Mouse (Mus musculus) adrenal gland, postnatal 36 days (tissue): ENCODE measurements around the gene 4930507D05Rik. TPM values are rescaled to one million over a fixed set of nuclear protein-coding genes. Genes with fewer than 3 reads are reported as not detected.
"Not testable (repeated sequence)": the region's sequence is repeated elsewhere in the genome, so short reads cannot be mapped to it uniquely, and the experiment has no call there.

Source experiments
- DNase-seq, 2 experiments: peaks; one replicate each; pipeline ENCODE4 v3.0.0; 2021; ENCODE audit warnings: mixed read lengths in 1 of 2
- long read RNA-seq, 2 experiments: library from polyadenylated mRNA; stranded (forward); transcript quantifications; one replicate each; pipeline ENCODE4 v2.0.0; 2021; ENCODE audit warnings: borderline sequencing depth in 2 of 2
- total RNA-seq, 2 experiments: library from RNA; stranded (reverse); gene quantifications; 2 replicates each; pipeline ENCODE4 v1.2.3; 2021

4930507D05Rik gene
- total RNA-seq, result under 1 TPM; 0.43 to 0.53 TPM
- long read RNA-seq, experiment 1, result 0 reads
- long read RNA-seq, experiment 2, result 0 reads

GRCm38 (mm10) chr10:62449364-62450279 is at the start of gene 4930507D05Rik, which contains the start of gene Supv3l1:
Gene 4930507D05Rik (plus strand): TSS chr10:62449489.
Gene Supv3l1 (minus strand): TSS chr10:62449738.
- DNase-seq, result peak; percentile 91 to 94

GRCm38 (mm10) chr10:62401641-62402111 is 47.6 kb upstream of the 4930507D05Rik start:
- no peak for DNase-seq

GRCm38 (mm10) chr10:62404901-62405300 is 44.4 kb upstream of the 4930507D05Rik start:
- peak in 1 of 2 experiments; percentile 12 for DNase-seq

GRCm38 (mm10) chr10:62410943-62411342 is 38.3 kb upstream of the 4930507D05Rik start:
- DNase-seq, result peak; percentile 73 to 79

GRCm38 (mm10) chr10:62411431-62412410 is 37.6 kb upstream of the 4930507D05Rik start:
- no peak for DNase-seq

- no peak for DNase-seq
These were observed 36.2 kb upstream of the 4930507D05Rik start for GRCm38 (mm10) chr10:62412906-62413605.

- DNase-seq, result no peak
These were observed 35.7 kb upstream of the 4930507D05Rik start for GRCm38 (mm10) chr10:62413606-62413982.

- DNase-seq, result no peak
These were observed 30.4 kb upstream of the 4930507D05Rik start for GRCm38 (mm10) chr10:62418831-62419356.

GRCm38 (mm10) chr10:62419422-62419821 is 29.9 kb upstream of the 4930507D05Rik start:
- DNase-seq, result no peak

GRCm38 (mm10) chr10:62420399-62420798 is 28.9 kb upstream of the 4930507D05Rik start:
- no peak for DNase-seq

- DNase-seq, result no peak
These were observed 28.2 kb upstream of the 4930507D05Rik start for GRCm38 (mm10) chr10:62421127-62421526.

GRCm38 (mm10) chr10:62422255-62422654 is 27.0 kb upstream of the 4930507D05Rik start, which contains the start of gene Hkdc1:
Gene Hkdc1 (minus strand): TSS chr10:62422491.
- no peak for DNase-seq

- DNase-seq, result no peak
These were observed 24.0 kb upstream of the 4930507D05Rik start for GRCm38 (mm10) chr10:62425081-62425871.

GRCm38 (mm10) chr10:62430427-62430826 is 18.9 kb upstream of the 4930507D05Rik start:
- DNase-seq, result no peak

- DNase-seq, result no peak
These were observed 971 bp downstream of the 4930507D05Rik start for GRCm38 (mm10) chr10:62450280-62450640.

GRCm38 (mm10) chr10:62452001-62452400 is 2.7 kb downstream of the 4930507D05Rik start:
- not testable (repeated sequence) for DNase-seq

- DNase-seq, result no peak
These were observed 12.0 kb downstream of the 4930507D05Rik start for GRCm38 (mm10) chr10:62461321-62461720.

GRCm38 (mm10) chr10:62469736-62470135 is 20.4 kb downstream of the 4930507D05Rik start:
- DNase-seq, result no peak

GRCm38 (mm10) chr10:62471105-62471504 is 21.8 kb downstream of the 4930507D05Rik start:
- no peak for DNase-seq

GRCm38 (mm10) chr10:62474944-62475343 is 25.7 kb downstream of the 4930507D05Rik start:
- no peak for DNase-seq
